Mouse (Mus musculus) forebrain, postnatal 0 days (tissue): Measurements from ENCODE around the gene Panx3. TPM values are rescaled to one million over a fixed set of nuclear protein-coding genes. Genes with fewer than 3 reads are reported as not detected.

Source experiments
- ATAC-seq: fragments of 200-750 bp; cut with Nextera tagmentation; 2 replicates; pipeline ENCODE4 v1.8.0; 2017; ENCODE audit warnings: mild to moderate bottlenecking, moderate library complexity
- DNase-seq: peaks from one replicate; pipeline ENCODE4 v3.0.0-alpha.2; 2015
- H3K27ac ChIP-seq: fragments of 300-500 bp; sonication (generic); 2 replicates; pipeline ENCODE4 v1.5.1; 2014; ENCODE audit warnings: low read depth, mild to moderate bottlenecking, antibody characterized with exemption, low read length, moderate library complexity, mixed read lengths
- H3K27me3 ChIP-seq: fragments of 300-500 bp; sonication (generic); 2 replicates; pipeline ENCODE4 v1.6.1; 2014; ENCODE audit warnings: mild to moderate bottlenecking, low read length, mixed read lengths; ENCODE audit not compliant: insufficient read depth
- H3K36me3 ChIP-seq: fragments of 300-500 bp; sonication (generic); 2 replicates; pipeline ENCODE4 v1.6.1; 2014; ENCODE audit warnings: mild to moderate bottlenecking, moderate library complexity; ENCODE audit not compliant: insufficient read depth
- H3K4me1 ChIP-seq: fragments of 300-500 bp; sonication (generic); 2 replicates; pipeline ENCODE4 v1.6.1; 2014; ENCODE audit warnings: antibody characterized with exemption; ENCODE audit not compliant: insufficient read depth
- H3K4me2 ChIP-seq: fragments of 300-500 bp; sonication (generic); 2 replicates; pipeline ENCODE4 v1.6.1; 2014; ENCODE audit warnings: low read depth, mild to moderate bottlenecking, moderate library complexity
- H3K4me3 ChIP-seq: fragments of 300-500 bp; sonication (generic); 2 replicates; pipeline ENCODE4 v1.5.1; 2014; ENCODE audit warnings: low read depth, low read length, mixed read lengths
- H3K9ac ChIP-seq: fragments of 300-500 bp; sonication (generic); 2 replicates; pipeline ENCODE4 v1.6.1; 2014; ENCODE audit warnings: mild to moderate bottlenecking
- H3K9me3 ChIP-seq: fragments of 300-500 bp; sonication (generic); 2 replicates; pipeline ENCODE4 v1.6.1; 2016; ENCODE audit warnings: low read length
- CTCF ChIP-seq: sonication (generic); IDR thresholded peaks from 2 replicates; pipeline ENCODE4 v1.5.1; 2016; ENCODE audit warnings: antibody characterized with exemption, control low read depth, low read depth
- WGBS: fragments of 180-500 bp; shearing (Covaris S2); extraction: QIAGEN DNeasy Blood & Tissue Kit; methylation state at CpG from one replicate; pipeline ENCODE4 v1.1.7; 2014; 5-methylcytosine and 5-hydroxymethylcytosine counted together
- polyA plus RNA-seq: library from polyadenylated mRNA; unstranded; fragments of >200 nt; fragmentation: Nextera tagmentation; extraction: Ambion mirVana; gene quantifications from 2 replicates; pipeline ENCODE4 v1.2.1, GENCODE M21; 2015
- total RNA-seq: library from RNA; depleted of rRNA; stranded (reverse); fragments of >200 nt; gene quantifications from 2 replicates; pipeline ENCODE4 v1.2.3, GENCODE M21; 2014; rRNA removed

Panx3 gene
- 0.08 and 1.8 TPM in 2 replicates for total RNA-seq
- not detected in 2 replicates for polyA plus RNA-seq

DNA sequence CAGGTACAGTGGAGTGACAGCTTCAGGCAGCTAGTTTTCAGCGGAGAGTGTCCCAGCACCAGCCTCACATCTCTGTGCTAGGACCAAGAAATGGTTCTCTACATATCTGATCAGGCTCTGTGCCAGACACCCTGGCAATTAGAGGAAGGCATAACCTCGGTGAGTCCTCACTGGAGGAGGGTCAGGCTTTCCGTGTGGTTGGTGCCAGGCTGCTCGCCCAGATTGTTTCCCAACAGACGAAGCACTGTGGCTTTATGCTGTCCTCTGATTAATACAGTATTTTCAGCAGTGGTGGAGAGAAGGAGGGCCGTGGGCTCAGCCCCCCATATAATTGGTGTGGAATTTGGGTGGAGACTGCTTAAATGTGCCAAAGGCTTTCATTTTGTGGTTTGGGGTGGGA lies at the start of gene Panx3:
Panx3 (minus strand) TSS at position 121 of the 400 bp plus-strand sequence.
- Histone ChIP-seq H3K4me1 (no peaks in the 10 kb centered on the region), H3K9ac (no peak within 1 kb of the TSS), H3K4me2 (no peak within 1 kb of the TSS), H3K27me3 (no peaks in the 10 kb centered on the region), H3K27ac (no peak within 1 kb of the TSS), H3K4me3 (no peak within 1 kb of the TSS), H3K9me3 (no peaks in the 10 kb centered on the region), H3K36me3 (no peaks in the 10 kb centered on the region)
- ATAC-seq: no peak
- TF ChIP-seq CTCF: no peak
- WGBS: 47% methylated on average over 6 of the region's 6 CpGs
- no peak for DNase-seq

- no peak for DNase-seq
- H3K9ac ChIP-seq: no peak within 1 kb of the TSS
- H3K4me3 ChIP-seq: no peak within 1 kb of the TSS
- no peak within 1 kb of the TSS for H3K4me2 ChIP-seq
- H3K27me3 ChIP-seq: no peaks in the 10 kb centered on the region
- no peak within 1 kb of the TSS for H3K27ac ChIP-seq
- H3K4me1 ChIP-seq: no peaks in the 10 kb centered on the region
- 91% methylated on average over 1 of the region's 1 CpGs for WGBS
- ATAC-seq: no peak
- no peak for TF ChIP-seq CTCF
- no peaks in the 10 kb centered on the region for H3K9me3 ChIP-seq
- no peaks in the 10 kb centered on the region for H3K36me3 ChIP-seq
Observed at GRCm38 (mm10) chr9:37716150-37716549, 47.1 kb upstream of the Panx3 start, which contains the start of gene Olfr160. Gene Olfr160 (minus strand): TSS chr9:37716250.

DNA sequence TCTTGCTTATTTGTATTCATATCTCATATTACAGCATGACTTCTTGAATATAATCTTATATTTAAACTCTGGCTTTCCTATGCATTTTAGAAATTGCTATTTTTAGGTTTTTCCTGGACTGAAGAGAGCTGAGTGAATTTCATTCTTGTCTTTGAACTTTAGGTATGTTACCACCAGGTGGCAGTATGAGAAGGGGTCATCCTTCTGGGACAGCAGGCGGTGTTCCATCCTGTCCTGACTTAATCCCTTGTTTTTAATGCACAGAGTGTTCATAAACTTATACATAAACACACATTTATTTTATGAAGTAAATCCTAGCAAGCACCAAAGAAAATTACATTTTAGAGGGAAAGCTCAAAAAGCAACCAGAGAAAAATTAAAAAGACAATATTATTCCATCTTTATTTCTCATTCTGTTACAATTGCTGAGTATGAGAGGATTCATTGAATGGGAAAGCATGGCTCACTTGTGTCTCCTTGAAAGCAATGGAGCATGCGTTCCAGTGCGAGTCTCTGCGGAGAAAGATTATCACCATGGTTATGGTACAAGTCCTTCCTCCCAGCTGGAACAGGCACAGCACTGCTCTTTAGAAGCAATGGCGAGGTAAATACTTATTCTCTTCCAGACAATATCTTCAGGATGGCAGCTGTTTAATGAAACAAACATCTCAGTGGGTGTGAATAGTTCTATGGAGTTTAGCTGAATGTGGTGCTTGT lies 21.1 kb upstream of the Panx3 start:
- Histone ChIP-seq H3K4me2 (no peak overlapping the region), H3K4me1 (peaks cover 5% of the 10 kb centered on the region; the same call in 1 of the 2 replicates), H3K9ac (no peak overlapping the region), H3K4me3 (no peak overlapping the region), H3K27me3 (no peaks in the 10 kb centered on the region), H3K27ac (no peak overlapping the region), H3K9me3 (no peaks in the 10 kb centered on the region), H3K36me3 (no peaks in the 10 kb centered on the region)
- 27% methylated on average over 5 of the region's 5 CpGs for WGBS
- TF ChIP-seq CTCF: peak; percentile 63
- ATAC-seq (peak; percentile 74), DNase-seq (peak; percentile 54)

DNA sequence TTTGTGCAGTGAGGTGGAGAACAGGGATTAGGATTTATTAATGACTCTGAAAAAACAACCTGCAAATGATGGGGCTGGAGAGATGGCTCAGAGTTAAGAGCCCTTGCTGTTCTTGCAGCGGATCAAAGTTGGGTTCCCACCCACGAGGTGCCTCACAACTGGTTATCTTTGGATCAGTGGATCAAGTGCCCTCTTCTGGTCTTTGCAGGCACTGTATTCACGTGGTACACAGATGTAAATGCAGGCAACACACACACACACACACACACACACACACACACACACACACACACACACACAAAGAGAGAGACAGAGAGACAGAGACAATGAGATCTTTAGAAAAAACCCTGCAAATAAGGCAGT lies 18.9 kb upstream of the Panx3 start:
- no peaks in the 10 kb centered on the region for H3K9me3 ChIP-seq
- DNase-seq (no peak), ATAC-seq (peak; percentile 59)
- peaks cover 5% of the 10 kb centered on the region; the same call in 1 of the 2 replicates for H3K4me1 ChIP-seq
- 0 out of 2 replicates have a peak overlapping the region, but pooled peaks have one; percentile 35 for H3K27ac ChIP-seq
- no peak overlapping the region for H3K4me3 ChIP-seq
- H3K4me2 ChIP-seq: no peak overlapping the region
- H3K9ac ChIP-seq: no peak overlapping the region
- 29% methylated on average over 3 of the region's 3 CpGs for WGBS
- TF ChIP-seq CTCF: no peak; the same call in 1 of the 2 replicates
- no peaks in the 10 kb centered on the region for H3K27me3 ChIP-seq
- no peaks in the 10 kb centered on the region for H3K36me3 ChIP-seq

GRCm38 (mm10) chr9:37687288-37687940 lies 18.4 kb upstream of the Panx3 start:
- Histone ChIP-seq H3K36me3 (no peaks in the 10 kb centered on the region), H3K9ac (no peak overlapping the region), H3K9me3 (no peaks in the 10 kb centered on the region), H3K4me2 (no peak overlapping the region), H3K4me1 (peaks cover 5% of the 10 kb centered on the region; the same call in 1 of the 2 replicates), H3K27ac (0 out of 2 replicates have a peak overlapping the region, but pooled peaks have one; percentile 35), H3K27me3 (no peaks in the 10 kb centered on the region), H3K4me3 (no peak overlapping the region)
- ATAC-seq: peak; percentile 87
- WGBS: 45% methylated on average over 3 of the region's 3 CpGs
- no peak for TF ChIP-seq CTCF
- DNase-seq: peak; percentile 62

DNA sequence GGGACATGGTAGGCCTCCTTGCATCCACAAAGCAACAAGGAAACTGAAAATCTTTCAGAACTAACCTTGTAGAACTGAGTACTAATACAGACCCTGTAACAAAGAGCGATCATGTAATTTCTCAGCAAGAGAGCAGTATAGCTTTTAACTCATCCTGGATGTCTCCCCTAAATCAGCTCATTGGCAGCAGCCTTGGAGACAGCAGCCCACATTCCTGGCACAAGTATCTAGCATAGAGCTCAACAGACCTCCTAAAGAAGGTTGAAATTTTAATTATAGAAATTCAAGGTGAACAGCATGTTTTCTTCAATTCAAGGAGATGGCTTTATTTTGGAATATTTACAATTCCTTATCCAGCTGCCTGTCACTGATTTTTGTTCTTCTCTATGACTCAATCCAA lies 12.1 kb upstream of the Panx3 start:
- H3K9ac ChIP-seq: no peak overlapping the region
- DNase-seq (no peak), ATAC-seq (no peak)
- H3K27ac ChIP-seq: no peak overlapping the region
- no peaks in the 10 kb centered on the region for H3K36me3 ChIP-seq
- H3K27me3 ChIP-seq: no peaks in the 10 kb centered on the region
- no peak overlapping the region for H3K4me3 ChIP-seq
- TF ChIP-seq CTCF: no peak
- no peaks in the 10 kb centered on the region for H3K9me3 ChIP-seq
- 92% methylated on average over 1 of the region's 1 CpGs for WGBS
- H3K4me1 ChIP-seq: no peaks in the 10 kb centered on the region
- no peak overlapping the region for H3K4me2 ChIP-seq

DNA sequence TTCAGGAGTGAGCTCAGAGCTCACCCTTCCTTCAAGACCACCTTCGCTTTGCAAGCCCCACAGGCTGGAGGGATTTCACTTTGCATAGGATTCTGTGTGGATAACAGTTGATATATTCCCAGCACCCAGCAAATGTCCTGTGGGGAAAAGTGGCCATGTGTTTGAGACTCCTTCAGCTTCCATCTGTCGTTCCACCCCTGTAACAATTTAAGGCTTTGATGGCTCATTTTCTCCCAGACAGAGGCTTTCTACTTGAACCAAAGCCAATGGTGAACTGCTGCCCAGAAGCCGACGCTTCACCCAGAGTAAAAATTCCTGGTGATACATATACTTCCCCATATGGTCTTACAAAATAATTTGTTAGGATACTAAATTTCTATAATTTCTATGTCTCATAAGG lies 6.3 kb upstream of the Panx3 start:
- no peak overlapping the region for H3K4me3 ChIP-seq
- H3K9ac ChIP-seq: no peak overlapping the region
- H3K36me3 ChIP-seq: no peaks in the 10 kb centered on the region
- no peaks in the 10 kb centered on the region for H3K9me3 ChIP-seq
- H3K27ac ChIP-seq: no peak overlapping the region
- H3K4me2 ChIP-seq: no peak overlapping the region
- ATAC-seq: no peak
- DNase-seq: no peak
- WGBS: 50% methylated on average over 4 of the region's 4 CpGs
- no peaks in the 10 kb centered on the region for H3K27me3 ChIP-seq
- H3K4me1 ChIP-seq: no peaks in the 10 kb centered on the region
- no peak for TF ChIP-seq CTCF
